Mouse (Mus musculus): ENCODE data around the gene Eif2s2.
A peak's percentile ranks its signal among the peaks of the same experiment; 100 is the strongest.
"Not testable (repeated sequence)": the region's sequence is repeated elsewhere in the genome, so short reads cannot be mapped to it uniquely, and the experiment has no call there.

Eif2s2 gene

DNA sequence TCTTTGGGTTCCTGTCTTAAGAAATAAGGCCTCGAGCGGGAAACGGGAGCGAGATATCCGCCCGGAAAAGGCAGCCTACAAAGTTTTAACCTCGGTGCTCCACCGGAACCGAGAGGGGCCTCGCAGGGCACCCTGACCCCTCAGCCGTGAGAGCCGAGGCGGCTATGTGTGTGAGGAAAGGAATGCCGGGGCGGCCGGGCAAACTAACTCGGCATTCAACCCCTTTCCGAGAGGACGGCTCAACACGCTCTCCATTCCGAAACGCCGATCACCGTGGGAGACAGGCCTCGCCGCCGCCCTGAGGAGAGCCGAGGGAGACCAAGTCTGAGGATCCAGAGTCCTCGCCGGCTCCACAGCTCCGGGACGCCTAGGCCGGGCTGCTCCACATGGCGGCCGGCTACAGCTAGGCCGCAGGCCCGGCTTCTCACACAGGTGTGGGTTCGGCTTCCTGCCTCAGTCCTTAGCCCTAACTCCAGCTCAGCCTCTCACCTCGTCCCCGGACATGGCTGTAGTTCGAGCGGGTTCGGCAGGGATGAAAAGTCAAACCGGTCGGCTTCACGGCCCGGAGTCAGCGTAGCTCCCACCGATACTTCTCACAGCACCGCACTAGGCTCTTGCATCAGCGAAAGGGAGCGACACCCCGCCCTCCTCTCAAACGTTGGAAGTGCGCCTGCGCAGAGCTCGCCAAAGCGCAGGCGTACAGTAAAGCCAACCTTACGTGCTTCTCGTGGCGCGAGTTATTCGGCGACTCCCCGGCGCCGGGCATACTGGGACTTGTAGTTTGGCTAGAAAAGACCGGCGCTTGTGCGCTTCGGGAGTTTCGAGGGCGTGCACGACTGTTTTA lies at the start of gene Eif2s2:
Gene Eif2s2, minus strand, starts transcription at position 735 of the 844 bp plus-strand sequence.
- peak; percentile 98 for DNase-seq (ENCODE audit: low read depth, low spot score)
- no peaks in the 10 kb centered on the region; the same call in 1 of the 2 replicates for H3K36me3 ChIP-seq (ENCODE audit: control insufficient read depth, insufficient read depth, low read length, poor library complexity, severe bottlenecking)

DNA sequence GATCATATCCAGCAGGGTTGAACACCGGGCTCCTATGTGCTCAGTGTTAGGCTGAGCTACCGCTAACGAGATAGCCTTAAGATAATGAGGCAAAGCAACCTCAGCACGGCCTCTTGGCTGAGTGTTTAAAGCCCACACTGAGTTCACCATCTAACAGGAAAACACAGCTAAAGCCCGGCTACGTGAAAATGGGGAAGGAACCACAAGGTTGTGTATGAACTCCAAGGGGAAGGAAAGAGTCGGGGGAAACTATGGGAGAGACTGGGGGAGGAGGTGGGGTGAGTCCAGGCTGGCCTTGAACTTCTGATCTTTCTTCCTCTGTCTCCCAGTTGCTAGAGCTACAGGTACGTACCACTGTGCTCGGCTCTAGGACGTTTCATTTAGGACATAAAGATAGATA lies 49.2 kb upstream of the Eif2s2 start:
- Histone ChIP-seq H3K36me3 (ENCODE audit: control insufficient read depth, insufficient read depth, low read length, poor library complexity, severe bottlenecking) (no peaks in the 10 kb centered on the region), H3K27me3 (ENCODE audit: control insufficient read depth, insufficient read depth, low read length, poor library complexity, severe bottlenecking) (no peaks in the 10 kb centered on the region)
- no peak for DNase-seq (ENCODE audit: low read depth, low spot score)

More for the DNA sequence above, at the start of gene Eif2s2:
- H3K27me3 ChIP-seq (ENCODE audit: control insufficient read depth, insufficient read depth, low read length, poor library complexity, severe bottlenecking): no peaks in the 10 kb centered on the region

DNA sequence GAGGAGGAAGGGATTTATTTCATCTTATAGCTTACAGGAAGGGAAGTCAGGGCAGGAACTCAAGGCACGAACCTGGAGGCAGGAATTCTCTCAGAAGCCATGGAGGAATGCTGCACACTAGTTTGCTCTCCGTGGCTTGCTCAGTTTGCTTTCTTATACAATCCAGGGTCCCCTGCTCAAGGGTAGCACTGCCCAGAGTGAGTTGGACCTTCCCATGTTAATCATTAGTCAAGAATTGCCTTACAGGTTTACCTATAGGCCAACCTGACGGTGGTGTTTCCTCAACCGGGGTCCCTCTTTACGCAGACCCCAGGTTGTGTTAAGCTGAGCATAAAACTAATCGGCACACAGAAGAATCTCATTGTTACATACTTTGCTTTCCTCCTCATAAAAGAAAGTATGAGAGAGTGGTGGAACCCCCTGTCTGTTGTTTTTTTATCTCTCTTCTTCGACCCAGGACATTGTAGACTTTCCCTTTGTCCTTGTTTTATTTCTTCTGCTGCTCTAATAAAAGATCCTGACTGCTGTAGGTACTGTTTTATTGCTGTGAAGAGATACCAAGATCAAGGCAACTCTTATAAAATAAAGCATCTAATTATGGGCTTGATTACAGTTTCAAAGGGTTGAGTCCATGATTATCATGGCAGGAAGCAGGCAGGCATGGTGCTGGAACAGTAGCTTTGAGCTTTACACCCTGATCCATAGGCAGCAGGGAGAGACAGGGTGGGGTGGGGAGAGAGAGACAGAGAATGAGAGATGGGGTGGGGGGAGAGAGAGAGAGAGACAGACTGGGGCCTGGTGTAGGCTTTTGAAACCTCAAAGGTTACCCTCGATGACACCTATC lies 45.0 kb upstream of the Eif2s2 start:
- no peaks in the 10 kb centered on the region for H3K27me3 ChIP-seq (ENCODE audit: control insufficient read depth, insufficient read depth, low read length, poor library complexity, severe bottlenecking)
- H3K36me3 ChIP-seq (ENCODE audit: control insufficient read depth, insufficient read depth, low read length, poor library complexity, severe bottlenecking): no peaks in the 10 kb centered on the region
- no peak for DNase-seq (ENCODE audit: low read depth, low spot score)

DNA sequence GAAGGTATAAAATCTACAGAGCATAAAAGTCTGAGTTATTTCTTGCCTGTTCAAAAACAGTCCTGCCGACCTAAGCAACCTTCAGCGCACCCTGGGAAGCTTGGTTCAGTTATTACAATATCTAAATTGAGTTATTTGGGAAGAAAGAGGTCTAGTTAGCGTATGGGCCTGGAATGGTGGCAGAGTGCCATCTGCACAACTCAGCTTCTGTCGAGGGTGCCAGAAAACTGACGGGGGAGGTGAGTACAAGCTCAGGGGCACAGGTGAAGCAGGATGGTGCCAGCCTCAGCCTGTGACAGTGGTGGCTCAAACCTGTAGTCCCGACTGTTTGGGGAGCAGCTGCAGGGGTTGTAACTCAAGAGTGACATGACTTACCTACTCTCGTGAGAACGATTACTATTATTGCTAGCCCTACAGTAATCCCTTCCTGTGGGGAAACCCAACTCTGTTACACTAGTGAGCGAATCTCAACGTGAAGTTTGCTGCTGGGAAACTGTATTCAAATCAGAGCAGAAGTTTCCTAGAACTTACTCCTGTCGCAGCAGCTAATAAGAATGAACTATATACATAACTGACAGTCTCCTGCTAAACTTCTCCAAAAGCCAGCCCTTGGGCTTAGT lies 43.9 kb upstream of the Eif2s2 start:
- H3K36me3 ChIP-seq (ENCODE audit: control insufficient read depth, insufficient read depth, low read length, poor library complexity, severe bottlenecking): no peaks in the 10 kb centered on the region
- no peaks in the 10 kb centered on the region for H3K27me3 ChIP-seq (ENCODE audit: control insufficient read depth, insufficient read depth, low read length, poor library complexity, severe bottlenecking)
- DNase-seq (ENCODE audit: low read depth, low spot score): no peak

DNA sequence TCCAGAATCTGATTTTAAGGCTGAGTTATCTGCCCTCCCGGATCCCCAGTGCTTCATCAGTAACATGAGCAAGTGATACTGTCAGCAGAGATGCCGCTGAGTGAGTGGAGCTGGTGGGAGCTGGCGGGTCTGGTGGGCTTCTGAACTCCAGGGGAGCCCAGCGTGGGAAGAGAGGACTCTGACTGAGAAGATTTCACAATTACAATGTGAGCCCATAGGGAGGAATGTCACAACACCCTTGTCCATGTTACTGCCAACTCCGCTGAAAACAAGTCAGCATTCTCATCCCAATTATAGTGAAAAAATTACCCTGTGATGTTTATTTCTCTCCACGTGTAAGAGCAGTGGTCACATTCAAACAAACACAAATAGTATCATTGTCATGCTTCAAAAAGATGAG lies 43.4 kb upstream of the Eif2s2 start:
- no peak for DNase-seq (ENCODE audit: low read depth, low spot score)
- Histone ChIP-seq H3K36me3 (ENCODE audit: control insufficient read depth, insufficient read depth, low read length, poor library complexity, severe bottlenecking) (no peaks in the 10 kb centered on the region), H3K27me3 (ENCODE audit: control insufficient read depth, insufficient read depth, low read length, poor library complexity, severe bottlenecking) (no peaks in the 10 kb centered on the region)

DNA sequence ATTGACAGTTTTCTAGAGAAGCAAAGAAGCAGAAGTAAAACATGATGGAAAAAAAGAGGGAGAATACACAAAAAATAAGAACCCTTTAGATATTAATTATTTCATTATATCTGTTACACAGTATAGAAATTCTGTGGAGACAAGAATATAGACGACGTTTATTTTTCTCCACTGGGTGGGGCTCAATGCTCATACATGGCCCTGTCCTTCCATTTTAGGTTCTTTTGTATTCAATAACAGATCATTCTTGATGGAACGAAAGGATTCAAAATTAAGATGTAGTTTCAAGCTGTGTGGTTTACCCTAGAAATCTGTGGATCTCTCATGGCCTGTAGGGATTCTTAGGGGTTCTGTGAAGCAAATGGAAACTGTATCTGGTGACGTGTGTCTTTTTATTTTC lies 41.1 kb upstream of the Eif2s2 start:
- DNase-seq (ENCODE audit: low read depth, low spot score): peak; percentile 12
- Histone ChIP-seq H3K27me3 (ENCODE audit: control insufficient read depth, insufficient read depth, low read length, poor library complexity, severe bottlenecking) (no peaks in the 10 kb centered on the region), H3K36me3 (ENCODE audit: control insufficient read depth, insufficient read depth, low read length, poor library complexity, severe bottlenecking) (no peaks in the 10 kb centered on the region)

DNA sequence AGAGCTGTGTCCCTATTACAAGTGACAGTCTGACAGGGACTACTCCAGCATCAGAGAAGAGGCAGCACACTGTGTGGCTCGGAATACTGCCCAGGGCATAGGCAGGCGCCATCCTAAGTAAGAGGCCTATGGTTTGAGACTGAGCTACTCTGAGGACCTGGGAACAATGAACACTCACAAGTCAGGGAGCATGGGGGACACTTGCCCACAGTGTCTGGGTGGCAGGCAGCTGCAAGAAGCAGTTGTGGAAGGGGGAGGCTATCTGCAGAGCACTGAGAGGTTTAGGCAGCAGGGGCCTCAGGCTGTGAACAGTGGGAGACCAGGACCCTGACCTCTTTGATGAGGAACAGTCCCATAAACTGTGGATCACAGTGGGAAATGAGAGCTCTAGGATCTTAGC lies 35.6 kb upstream of the Eif2s2 start:
- no peak for DNase-seq (ENCODE audit: low read depth, low spot score)
- H3K36me3 ChIP-seq (ENCODE audit: control insufficient read depth, insufficient read depth, low read length, poor library complexity, severe bottlenecking): no peaks in the 10 kb centered on the region

DNA sequence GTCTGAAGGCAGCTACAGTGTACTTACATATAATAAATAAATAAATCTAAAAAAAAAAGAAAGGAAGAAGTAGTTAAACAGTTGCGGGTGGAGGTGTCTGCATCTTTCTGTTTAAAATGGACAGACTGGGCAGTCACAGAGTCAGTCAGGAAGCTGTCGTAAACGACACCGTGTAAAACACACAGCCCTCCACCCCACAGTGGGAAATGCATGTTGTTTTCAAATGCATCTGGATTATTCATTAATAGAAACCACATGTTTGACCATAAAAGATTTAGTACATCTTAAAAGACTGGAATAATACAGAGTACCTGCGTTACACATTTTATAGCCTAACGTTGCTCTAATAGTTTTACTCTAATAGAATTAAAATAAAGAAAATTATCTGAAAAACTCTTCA lies 34.1 kb upstream of the Eif2s2 start:
- H3K36me3 ChIP-seq (ENCODE audit: control insufficient read depth, insufficient read depth, low read length, poor library complexity, severe bottlenecking): no peaks in the 10 kb centered on the region
- H3K27me3 ChIP-seq (ENCODE audit: control insufficient read depth, insufficient read depth, low read length, poor library complexity, severe bottlenecking): no peaks in the 10 kb centered on the region
- DNase-seq (ENCODE audit: low read depth, low spot score): no peak

More for the DNA sequence above, 35.6 kb upstream of the Eif2s2 start:
- no peaks in the 10 kb centered on the region for H3K27me3 ChIP-seq (ENCODE audit: control insufficient read depth, insufficient read depth, low read length, poor library complexity, severe bottlenecking)

DNA sequence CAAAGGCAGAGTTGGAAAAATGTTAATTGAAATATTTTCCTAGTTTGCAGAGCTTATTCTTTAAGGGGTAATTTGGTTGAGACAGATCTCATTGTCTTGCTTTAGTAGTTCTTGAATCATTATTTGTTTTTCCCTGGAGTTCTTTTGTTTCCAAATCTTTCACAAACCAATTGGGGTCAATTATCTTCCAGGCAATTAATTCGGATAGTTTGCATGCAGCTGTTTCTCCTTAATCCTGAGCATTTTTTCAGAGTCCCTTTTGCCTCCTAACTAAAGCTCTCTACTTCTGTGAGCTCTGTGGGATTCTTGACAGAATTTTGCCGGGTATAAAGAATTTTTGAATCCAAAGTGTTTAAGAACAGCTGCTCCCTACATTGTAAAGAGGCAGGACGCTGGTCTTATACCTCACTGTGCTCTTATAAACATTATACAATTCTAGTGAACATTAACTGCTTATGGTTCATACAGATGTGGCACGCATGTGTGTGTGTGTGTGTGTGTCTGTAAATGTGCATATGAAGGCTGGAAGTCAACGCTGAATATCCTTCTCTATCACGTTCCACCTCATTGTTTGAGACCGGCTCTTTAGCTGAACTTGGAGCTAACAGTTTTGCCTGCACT lies 32.8 kb upstream of the Eif2s2 start:
- H3K27me3 ChIP-seq (ENCODE audit: control insufficient read depth, insufficient read depth, low read length, poor library complexity, severe bottlenecking): no peaks in the 10 kb centered on the region
- no peaks in the 10 kb centered on the region for H3K36me3 ChIP-seq (ENCODE audit: control insufficient read depth, insufficient read depth, low read length, poor library complexity, severe bottlenecking)
- DNase-seq (ENCODE audit: low read depth, low spot score): no peak

DNA sequence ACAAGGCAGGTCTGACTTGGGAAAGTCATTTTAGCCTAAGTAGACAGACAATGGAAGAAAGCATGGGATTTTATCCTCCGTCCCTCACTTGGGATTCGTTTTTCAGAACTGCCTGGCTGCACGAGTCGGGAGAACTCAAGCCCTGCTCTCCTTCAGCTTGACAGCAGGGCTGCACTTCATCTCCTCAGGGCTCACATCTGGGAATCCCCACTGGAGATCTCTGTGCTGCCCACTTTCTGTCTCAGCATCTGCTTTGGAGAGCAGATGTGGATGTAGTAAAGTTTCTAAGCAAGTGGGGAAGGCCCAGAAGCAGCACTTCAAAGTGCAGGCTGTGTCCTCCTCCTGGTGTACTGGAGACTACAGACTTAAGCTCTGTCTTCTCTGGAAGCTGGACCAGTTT lies 29.4 kb upstream of the Eif2s2 start:
- not testable (repeated sequence) for H3K36me3 ChIP-seq (ENCODE audit: control insufficient read depth, insufficient read depth, low read length, poor library complexity, severe bottlenecking); DNase-seq (ENCODE audit: low read depth, low spot score); H3K27me3 ChIP-seq (ENCODE audit: control insufficient read depth, insufficient read depth, low read length, poor library complexity, severe bottlenecking)

DNA sequence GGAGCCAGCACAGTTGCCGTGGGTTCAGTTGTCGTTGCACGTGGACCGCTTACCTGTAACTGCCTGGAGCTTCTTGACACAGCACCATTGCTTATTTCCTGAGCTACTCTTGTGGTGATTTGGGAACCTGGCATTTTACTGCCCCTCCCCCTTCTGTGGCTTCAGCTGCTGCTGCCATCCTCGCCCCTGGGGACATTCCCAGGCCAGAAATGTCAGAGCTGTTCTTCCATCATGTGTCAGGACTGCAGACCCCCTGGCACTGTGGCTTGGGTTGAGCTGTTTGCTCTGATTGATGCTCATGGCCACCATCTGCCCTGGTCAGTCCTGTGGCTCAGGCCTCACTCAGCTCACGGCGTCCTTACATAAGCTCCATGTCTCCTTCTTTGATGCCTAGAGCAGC lies 28.2 kb upstream of the Eif2s2 start:
- DNase-seq (ENCODE audit: low read depth, low spot score): no peak
- Histone ChIP-seq H3K36me3 (ENCODE audit: control insufficient read depth, insufficient read depth, low read length, poor library complexity, severe bottlenecking) (no peaks in the 10 kb centered on the region), H3K27me3 (ENCODE audit: control insufficient read depth, insufficient read depth, low read length, poor library complexity, severe bottlenecking) (no peaks in the 10 kb centered on the region)

DNA sequence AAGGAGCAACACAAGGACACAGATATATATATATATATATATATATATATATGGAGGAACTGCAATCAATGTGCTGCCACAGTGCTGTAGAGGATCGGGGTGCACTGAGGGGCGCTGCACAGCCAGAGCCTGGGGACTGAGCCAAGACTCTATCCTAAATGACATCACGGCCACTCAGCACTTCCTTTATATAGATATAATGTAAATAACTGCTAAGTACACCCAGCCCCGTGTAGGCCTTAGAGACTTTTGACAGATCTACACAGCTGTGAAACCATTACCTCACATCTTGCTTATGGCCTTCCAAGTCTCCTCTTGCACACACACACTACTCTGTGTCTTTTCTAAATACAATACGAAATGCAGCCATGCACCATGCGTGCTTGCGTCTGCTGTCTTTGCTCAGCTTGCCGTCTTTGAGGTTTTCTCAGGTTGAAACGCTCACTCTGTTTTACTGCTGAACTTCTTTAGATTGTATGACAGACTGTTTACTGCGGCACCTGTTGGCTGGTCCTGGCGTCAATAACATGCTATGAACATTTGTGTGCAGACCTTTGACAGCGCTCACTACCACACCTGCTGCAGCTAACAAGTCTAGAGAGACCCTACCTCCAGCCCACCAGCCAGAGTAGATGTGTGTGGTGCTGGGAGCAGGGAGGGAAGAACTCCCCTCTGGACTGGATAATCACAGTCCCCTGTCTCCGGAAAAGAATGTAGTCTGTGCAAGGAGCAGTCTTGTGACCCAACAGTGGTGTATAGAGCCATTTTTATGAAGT lies 25.3 kb upstream of the Eif2s2 start:
- Histone ChIP-seq H3K36me3 (ENCODE audit: control insufficient read depth, insufficient read depth, low read length, poor library complexity, severe bottlenecking) (no peaks in the 10 kb centered on the region), H3K27me3 (ENCODE audit: control insufficient read depth, insufficient read depth, low read length, poor library complexity, severe bottlenecking) (no peaks in the 10 kb centered on the region)
- no peak for DNase-seq (ENCODE audit: low read depth, low spot score)

DNA sequence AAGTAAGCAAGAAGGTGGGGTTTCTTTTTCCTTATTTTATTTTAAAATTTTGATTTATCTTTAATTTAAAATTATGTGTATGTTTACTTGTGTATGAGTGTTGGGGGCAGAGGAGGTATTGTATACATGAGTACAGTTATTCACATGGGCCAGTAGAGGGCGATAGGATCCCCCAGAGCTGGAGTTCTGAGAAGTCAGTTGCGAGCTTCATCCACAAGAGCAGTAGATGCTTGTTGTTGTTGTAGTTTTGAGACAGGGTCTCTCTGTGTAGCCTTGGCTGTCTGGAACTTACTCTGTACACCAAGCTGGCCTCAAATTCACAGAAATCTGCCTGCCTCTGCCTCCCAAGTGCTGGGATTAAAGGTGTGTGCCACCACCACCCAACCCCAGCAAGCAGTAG lies 23.8 kb upstream of the Eif2s2 start:
- Histone ChIP-seq H3K36me3 (ENCODE audit: control insufficient read depth, insufficient read depth, low read length, poor library complexity, severe bottlenecking) (no peaks in the 10 kb centered on the region), H3K27me3 (ENCODE audit: control insufficient read depth, insufficient read depth, low read length, poor library complexity, severe bottlenecking) (no peaks in the 10 kb centered on the region)
- DNase-seq (ENCODE audit: low read depth, low spot score): peak; percentile 70

DNA sequence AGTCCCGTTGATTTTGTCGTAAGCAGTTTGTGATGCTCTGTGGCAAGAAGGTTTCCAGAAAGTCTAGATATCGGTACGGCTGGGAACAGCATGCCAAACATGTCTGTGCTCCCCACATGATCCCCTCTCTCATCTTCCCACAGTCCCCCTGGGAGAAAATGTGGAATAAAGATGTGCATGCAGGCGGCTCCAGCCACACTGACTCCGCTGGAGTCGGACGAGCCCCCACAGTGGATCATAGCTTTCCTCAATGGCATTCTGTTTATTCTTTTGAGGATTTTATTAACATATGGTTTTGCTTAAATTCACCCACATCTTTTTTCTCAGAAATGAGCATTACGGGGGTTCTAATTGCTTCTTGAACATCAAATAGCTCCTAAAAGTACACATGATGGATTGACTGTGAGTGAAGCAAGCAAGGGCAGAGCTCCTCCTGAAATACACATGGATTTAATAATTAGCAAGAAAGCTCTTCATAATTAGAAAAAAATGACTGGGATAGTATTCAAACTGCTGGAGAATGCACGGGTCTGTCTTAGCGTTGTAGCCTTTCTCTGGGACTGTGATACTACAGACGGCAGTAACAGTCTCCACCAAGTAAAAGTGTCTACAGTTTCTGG lies 23.3 kb upstream of the Eif2s2 start:
- Histone ChIP-seq H3K27me3 (ENCODE audit: control insufficient read depth, insufficient read depth, low read length, poor library complexity, severe bottlenecking) (no peaks in the 10 kb centered on the region), H3K36me3 (ENCODE audit: control insufficient read depth, insufficient read depth, low read length, poor library complexity, severe bottlenecking) (no peaks in the 10 kb centered on the region)
- no peak for DNase-seq (ENCODE audit: low read depth, low spot score)

All from splenic B cell, adult 2 months (primary cell).